Mouse (Mus musculus) midbrain, embryonic 10.5 days (tissue): ENCODE data around the gene Clnk. TPM values are rescaled to one million over a fixed set of nuclear protein-coding genes. Genes with fewer than 3 reads are reported as not detected.
"Not testable (repeated sequence)": the region's sequence is repeated elsewhere in the genome, so short reads cannot be mapped to it uniquely, and the experiment has no call there.

Source experiments
- DNase-seq: peaks from one replicate; pipeline ENCODE4 v3.0.0-alpha.2; 2017; ENCODE audit warnings: low spot score
- H3K27ac ChIP-seq: fragments of 300-500 bp; sonication (generic); replicated peaks from 2 replicates; pipeline ENCODE4 v1.5.1; 2016; ENCODE audit warnings: mild to moderate bottlenecking
- H3K27me3 ChIP-seq: fragments of 300-500 bp; sonication (generic); 2 replicates; pipeline ENCODE4 v1.6.1; 2016; ENCODE audit warnings: low read depth, mild to moderate bottlenecking; ENCODE audit not compliant: poor library complexity, severe bottlenecking
- H3K36me3 ChIP-seq: fragments of 300-500 bp; sonication (generic); 2 replicates; pipeline ENCODE4 v1.6.1; 2016; ENCODE audit warnings: mild to moderate bottlenecking, moderate library complexity
- H3K4me1 ChIP-seq: fragments of 300-500 bp; sonication (generic); 2 replicates; pipeline ENCODE4 v1.6.1; 2016
- H3K4me3 ChIP-seq: fragments of 300-500 bp; sonication (generic); 2 replicates; pipeline ENCODE4 v1.5.1; 2016; ENCODE audit warnings: mild to moderate bottlenecking, moderate library complexity
- H3K9me3 ChIP-seq: fragments of 300-500 bp; sonication (generic); replicated peaks from 2 replicates; pipeline ENCODE4 v1.6.1; 2016; ENCODE audit warnings: mild to moderate bottlenecking
- WGBS: fragments of 180-500 bp; shearing (Covaris S2); methylation state at CpG from one replicate; pipeline ENCODE4 v1.1.7; 2016; 5-methylcytosine and 5-hydroxymethylcytosine counted together
- polyA plus RNA-seq: library from polyadenylated mRNA; unstranded; fragments of >200 nt; fragmentation: Nextera tagmentation; extraction: Ambion mirVana; gene quantifications from 2 replicates; pipeline ENCODE4 v1.2.1, GENCODE M21; 2016

The Clnk gene
- 0.06 and 0.10 TPM in 2 replicates for polyA plus RNA-seq

DNA sequence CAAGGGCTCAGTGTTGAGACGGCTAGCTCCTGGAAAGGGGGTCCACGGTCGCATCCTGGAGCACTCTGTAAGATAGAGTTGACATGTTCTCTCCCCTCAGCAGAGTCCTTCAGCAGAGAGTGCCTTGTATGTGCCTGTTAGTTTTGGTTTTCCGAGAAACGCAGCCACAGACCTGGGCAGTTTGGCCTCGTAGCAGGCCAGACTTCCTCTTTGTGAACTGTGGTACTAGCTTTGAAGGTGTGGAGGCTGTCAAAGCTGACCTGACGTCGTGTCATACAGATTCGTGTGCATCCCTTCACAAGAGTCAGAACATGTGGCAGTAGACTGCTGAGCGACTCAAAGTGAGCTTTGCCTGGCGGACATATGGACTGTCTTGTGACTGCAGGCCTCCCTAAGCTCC, at the start of gene Clnk:
Clnk (minus strand) TSS at position 191 of the 400 bp plus-strand sequence.
- no peak for DNase-seq
- H3K36me3 ChIP-seq = no peaks in the 10 kb centered on the region
- 0 out of 2 replicates have a peak within 1 kb of the TSS, but pooled peaks have one; percentile 30 for H3K27ac ChIP-seq
- WGBS = 86% methylated on average over 11 of the region's 11 CpGs
- H3K4me1 ChIP-seq = peaks cover 43% of the 10 kb centered on the region
- 0 out of 2 replicates have a peak, but pooled peaks cover 2% of the 10 kb centered on the region for H3K27me3 ChIP-seq
- H3K9me3 ChIP-seq = no peaks in the 10 kb centered on the region
- no peak within 1 kb of the TSS for H3K4me3 ChIP-seq

DNA sequence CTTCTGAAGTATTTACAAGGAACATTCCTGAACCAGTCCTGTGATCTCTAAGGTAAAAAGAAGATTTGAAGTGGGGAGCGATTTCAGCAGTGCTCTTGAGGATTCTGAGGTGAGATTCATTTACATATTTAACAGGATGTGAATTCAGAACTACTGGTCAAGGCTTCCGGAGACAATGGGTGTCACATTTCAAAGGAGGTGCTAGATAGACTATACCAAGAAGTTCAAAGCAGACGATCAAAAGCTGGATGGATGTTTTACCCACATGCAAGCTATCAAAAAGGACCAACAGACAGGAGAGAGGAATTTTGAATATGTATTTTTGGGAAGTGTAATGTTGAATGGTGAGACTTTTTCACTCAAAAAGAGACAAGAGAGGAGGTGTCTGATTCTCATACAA, 28.7 kb upstream of the Clnk start:
- 55% methylated on average over 3 of the region's 3 CpGs for WGBS
- Histone ChIP-seq H3K4me1 (no peaks in the 10 kb centered on the region), H3K27me3 (no peaks in the 10 kb centered on the region), H3K27ac (no peak overlapping the region), H3K9me3 (no peaks in the 10 kb centered on the region), H3K4me3 (no peak overlapping the region), H3K36me3 (no peaks in the 10 kb centered on the region)
- no peak for DNase-seq

DNA sequence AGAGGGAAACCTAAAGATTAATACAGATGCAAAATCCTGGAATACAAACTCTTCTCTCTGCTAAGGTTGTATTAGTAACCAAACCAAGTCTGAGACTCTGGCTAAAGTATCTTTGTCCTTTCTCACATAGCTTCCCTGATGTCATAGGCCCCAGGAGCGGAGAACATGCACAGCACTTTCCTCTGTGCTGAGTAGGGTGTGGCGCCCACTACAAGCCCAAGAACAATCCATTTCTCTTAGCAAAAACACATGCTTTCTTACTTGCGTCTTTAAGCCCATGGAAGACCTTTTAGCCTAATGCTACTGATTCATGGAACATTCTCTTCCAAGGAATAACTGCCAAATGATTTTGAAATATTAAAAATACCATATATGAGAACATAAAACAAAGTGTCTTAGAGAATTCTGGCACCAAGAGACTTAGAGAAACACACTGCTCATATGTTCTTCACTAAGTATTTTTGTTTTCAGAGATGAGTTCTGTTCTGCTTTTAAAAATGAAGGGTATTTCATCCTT, 28.0 kb upstream of the Clnk start:
- Histone ChIP-seq H3K4me1 (no peaks in the 10 kb centered on the region), H3K27ac (no peak overlapping the region), H3K4me3 (no peak overlapping the region), H3K27me3 (no peaks in the 10 kb centered on the region), H3K36me3 (no peaks in the 10 kb centered on the region), H3K9me3 (no peaks in the 10 kb centered on the region)
- 92% methylated on average over 3 of the region's 3 CpGs for WGBS
- no peak for DNase-seq

DNA sequence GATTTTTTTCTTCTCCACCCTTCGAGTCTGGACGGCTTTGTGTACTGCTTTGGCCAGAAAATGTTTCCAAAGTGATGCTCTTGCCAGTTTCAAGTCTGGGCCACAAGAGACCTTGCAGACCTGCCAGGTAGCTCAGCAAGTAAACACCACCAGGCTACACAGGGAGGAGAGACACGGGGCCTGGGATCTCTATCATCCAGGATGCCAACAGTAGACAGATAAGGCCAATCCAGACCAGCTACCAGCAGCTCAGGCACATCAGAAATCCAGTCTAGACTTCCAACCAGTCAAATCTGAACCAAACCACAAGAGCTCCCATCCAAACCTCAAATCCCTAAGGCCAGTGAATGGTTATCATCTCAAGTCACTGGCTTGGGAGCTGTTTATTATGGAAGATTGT, 26.3 kb upstream of the Clnk start:
- no peak overlapping the region for H3K4me3 ChIP-seq
- DNase-seq = no peak
- no peaks in the 10 kb centered on the region for H3K9me3 ChIP-seq
- H3K4me1 ChIP-seq = no peaks in the 10 kb centered on the region
- no peaks in the 10 kb centered on the region for H3K36me3 ChIP-seq
- 89% methylated on average over 3 of the region's 3 CpGs for WGBS
- H3K27me3 ChIP-seq = no peaks in the 10 kb centered on the region
- H3K27ac ChIP-seq = no peak overlapping the region

DNA sequence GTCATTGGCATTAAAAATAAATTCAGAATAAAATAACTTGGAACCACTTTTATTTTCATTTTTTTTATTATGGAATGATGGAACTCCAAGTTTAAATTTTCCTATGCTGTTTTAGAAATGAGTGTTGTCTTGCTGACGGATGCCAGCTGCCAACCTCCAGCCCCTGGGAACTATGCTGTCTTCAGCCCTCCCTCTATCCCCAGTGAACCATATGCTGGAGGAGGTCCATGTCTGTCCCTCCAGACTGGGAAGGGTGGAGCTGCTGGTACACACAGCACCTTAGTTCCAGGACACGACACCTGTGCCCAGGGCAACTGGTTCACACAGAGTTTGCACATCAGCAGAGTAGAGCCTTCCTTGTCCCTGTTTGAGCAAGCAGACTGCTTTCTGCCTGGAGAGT, 22.4 kb upstream of the Clnk start:
- DNase-seq = no peak
- no peaks in the 10 kb centered on the region for H3K27me3 ChIP-seq
- H3K36me3 ChIP-seq = no peaks in the 10 kb centered on the region
- H3K4me3 ChIP-seq = no peak overlapping the region
- no peak overlapping the region for H3K27ac ChIP-seq
- 94% methylated on average over 2 of the region's 2 CpGs for WGBS
- no peaks in the 10 kb centered on the region for H3K9me3 ChIP-seq
- H3K4me1 ChIP-seq = 0 out of 2 replicates have a peak, but pooled peaks cover 3% of the 10 kb centered on the region

DNA sequence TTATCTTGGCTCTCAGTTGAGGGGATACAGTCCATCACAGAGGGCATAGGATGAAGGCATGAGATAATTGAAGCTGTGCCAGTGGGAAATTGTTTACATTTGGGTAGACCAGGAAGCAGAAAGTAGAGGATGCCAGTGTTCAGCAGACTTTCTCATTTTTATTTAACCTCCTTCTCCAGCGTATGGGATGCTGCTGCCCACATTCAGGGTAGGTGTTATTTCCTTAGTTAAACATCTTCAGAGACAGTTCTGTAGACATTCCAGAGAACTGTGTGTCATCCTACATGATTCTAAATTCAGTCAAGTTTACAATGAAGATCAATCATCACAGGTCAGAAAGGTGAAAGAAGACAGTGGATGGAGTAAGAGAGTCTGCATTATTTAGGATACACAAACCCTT, 12.0 kb upstream of the Clnk start:
- DNase-seq = no peak
- Histone ChIP-seq H3K27me3 (no peaks in the 10 kb centered on the region), H3K4me3 (no peak overlapping the region), H3K36me3 (no peaks in the 10 kb centered on the region), H3K4me1 (no peaks in the 10 kb centered on the region), H3K9me3 (no peaks in the 10 kb centered on the region), H3K27ac (no peak overlapping the region)
- 94% methylated on average over 1 of the region's 1 CpGs for WGBS

DNA sequence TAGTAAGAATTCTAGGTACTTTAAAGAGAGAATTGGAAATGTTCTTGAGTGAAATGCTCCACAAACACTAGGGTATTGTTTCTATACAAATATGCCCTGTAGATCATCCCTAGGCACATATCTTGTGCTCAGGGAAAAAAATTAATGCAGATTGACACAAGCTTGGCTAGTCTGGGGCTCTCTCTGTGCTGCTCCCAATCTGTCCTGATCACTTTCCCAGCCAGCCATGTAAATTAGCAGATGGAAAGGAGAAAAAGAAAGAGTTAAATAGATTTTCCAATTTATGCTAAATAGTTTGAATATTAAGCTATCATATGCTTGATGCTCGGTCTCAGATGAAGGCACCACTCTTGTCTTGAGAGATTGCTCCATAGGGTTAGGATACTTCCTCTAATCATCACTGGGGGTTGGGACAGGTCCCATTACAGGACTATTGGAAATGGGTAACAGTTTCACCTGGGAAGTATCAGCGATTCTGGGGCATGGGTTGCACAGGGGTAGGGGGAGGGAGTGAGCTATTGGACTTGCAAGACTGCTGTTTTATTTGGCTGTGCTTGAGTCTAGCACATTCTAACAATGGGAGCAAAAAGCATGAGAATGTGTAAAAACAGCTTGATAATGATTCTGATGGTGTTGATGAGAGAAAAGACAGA, 10.1 kb upstream of the Clnk start:
- WGBS = 89% methylated on average over 2 of the region's 2 CpGs
- H3K36me3 ChIP-seq = no peaks in the 10 kb centered on the region
- no peak for DNase-seq

DNA sequence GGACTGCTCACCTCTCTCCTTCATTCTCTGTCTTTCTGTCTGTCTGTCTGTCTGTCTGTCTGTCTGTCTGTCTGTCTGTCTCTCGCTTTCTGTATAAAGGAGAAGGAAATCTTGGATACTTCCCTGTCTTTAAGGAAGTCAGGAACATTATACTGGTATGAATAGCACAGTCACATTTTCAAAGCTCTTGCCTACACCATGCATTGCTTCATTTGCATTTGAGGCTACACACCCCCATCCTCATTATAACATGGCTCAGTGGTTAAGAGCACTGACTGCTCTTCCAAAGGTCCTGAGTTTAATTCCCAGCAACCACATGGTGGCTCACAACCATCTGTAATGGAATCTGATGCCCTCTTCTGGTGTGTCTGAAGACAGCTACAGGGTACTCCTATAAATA, 6.0 kb upstream of the Clnk start:
- H3K4me1 ChIP-seq, H3K36me3 ChIP-seq, DNase-seq, H3K9me3 ChIP-seq, H3K27ac ChIP-seq, H3K27me3 ChIP-seq, H3K4me3 ChIP-seq: not testable (repeated sequence)
- WGBS = 100% methylated on average over 1 of the region's 1 CpGs

More for the DNA sequence above, 10.1 kb upstream of the Clnk start:
- Histone ChIP-seq H3K27me3 (no peaks in the 10 kb centered on the region), H3K9me3 (no peaks in the 10 kb centered on the region), H3K27ac (no peak overlapping the region), H3K4me3 (no peak overlapping the region), H3K4me1 (no peaks in the 10 kb centered on the region)

DNA sequence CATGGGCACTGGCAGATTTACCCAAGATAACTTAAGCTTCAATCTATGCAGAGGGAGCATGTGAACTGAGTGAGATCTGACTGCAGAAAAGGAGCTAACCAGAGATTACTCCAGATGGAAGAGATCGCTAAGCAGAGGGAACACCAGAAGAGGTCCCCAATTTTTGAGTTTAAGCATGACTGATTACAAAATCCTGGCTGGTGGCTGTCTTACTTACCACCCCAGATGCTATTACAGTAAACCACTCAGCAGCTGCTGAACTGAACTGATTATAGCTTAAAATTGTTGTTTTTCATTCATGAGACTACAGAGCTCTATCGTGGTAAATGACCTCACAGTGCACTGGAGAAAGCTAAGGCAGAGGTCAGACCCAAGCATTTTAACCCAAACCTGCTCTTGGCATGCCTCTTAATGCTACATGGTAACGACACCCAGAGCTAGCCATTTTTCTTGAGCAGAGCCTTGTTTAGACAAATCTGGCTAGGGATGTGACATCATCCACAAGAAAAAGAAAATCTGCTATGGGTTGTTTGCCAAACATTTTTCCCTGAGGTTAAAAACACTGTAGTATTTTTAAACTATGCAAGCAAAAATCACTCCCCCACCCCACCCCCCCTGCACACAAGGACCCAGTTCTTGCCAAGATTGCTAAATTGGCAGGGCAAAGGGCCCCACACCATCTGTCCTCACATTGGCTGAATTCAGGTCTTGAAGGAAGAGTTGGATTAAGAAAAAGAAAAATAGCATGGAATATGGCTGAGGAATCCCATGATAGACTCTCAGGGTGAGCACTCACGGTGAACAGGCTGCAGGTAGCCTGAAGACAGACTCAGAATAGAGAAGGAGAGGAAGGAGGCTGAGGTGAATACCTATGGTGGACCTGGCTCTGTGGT, 5.4 kb upstream of the Clnk start:
- H3K36me3 ChIP-seq = no peaks in the 10 kb centered on the region
- peaks cover 10% of the 10 kb centered on the region for H3K4me1 ChIP-seq
- H3K4me3 ChIP-seq = no peak overlapping the region
- no peak for DNase-seq
- no peak overlapping the region for H3K27ac ChIP-seq
- no peaks in the 10 kb centered on the region for H3K9me3 ChIP-seq
- 85% methylated on average over 4 of the region's 4 CpGs for WGBS
- H3K27me3 ChIP-seq = no peaks in the 10 kb centered on the region

DNA sequence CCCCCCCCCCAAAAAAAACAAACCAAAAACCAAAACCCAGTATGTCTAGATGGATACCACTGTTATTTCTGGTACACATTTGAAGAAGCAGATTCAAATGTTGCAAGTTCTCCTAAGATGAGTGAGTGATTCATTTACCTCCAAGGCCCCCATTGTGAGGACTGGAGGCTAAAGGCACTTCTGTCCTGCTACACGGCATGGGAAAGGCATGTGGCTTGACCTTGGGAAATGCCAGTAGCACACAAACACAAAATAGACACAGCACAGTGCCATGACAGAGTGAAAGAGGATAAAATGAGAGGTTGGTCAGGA, 4.8 kb upstream of the Clnk start:
- WGBS = 86% methylated on average over 1 of the region's 1 CpGs

DNA sequence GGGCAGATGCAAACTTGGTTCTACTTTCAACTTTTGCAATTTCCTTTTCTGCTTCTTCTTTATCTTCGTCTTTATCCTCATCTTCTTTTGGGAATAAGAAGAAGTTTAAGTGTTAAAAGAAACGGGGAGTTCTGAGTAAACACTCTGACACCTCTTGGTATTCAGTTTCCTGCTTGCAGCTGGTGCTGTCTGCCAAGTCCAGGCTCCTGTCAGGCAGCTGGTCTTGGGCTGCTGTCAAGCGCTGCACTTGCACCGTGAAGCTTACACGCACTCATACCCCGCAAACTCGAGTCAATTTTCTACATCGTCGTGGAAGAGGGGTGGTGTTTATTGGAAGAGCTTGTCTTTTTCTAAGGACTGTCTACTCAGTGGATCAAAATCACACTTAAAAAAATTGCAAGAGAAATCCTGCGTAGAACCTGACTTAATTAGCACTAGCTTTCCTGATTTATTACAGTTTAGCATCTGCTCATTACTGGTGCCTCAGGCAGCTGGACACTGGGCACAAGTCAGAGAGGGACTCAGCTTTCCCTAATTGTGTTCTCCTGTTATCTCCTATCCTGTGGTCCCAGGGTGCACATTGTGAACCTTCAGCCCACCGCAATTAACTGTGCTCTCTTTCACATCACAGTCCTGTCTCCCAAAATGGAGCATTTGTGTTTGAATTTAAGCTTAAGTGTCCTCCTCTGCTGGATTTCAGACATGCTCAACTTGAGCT, 3.5 kb upstream of the Clnk start:
- no peak overlapping the region for H3K27ac ChIP-seq
- H3K27me3 ChIP-seq = no peaks in the 10 kb centered on the region
- H3K36me3 ChIP-seq = no peaks in the 10 kb centered on the region
- 77% methylated on average over 11 of the region's 11 CpGs for WGBS
- H3K4me3 ChIP-seq = no peak overlapping the region
- H3K4me1 ChIP-seq = peaks cover 25% of the 10 kb centered on the region
- no peaks in the 10 kb centered on the region for H3K9me3 ChIP-seq
- no peak for DNase-seq

More for the DNA sequence above, 4.8 kb upstream of the Clnk start:
- no peak overlapping the region for H3K4me3 ChIP-seq
- H3K9me3 ChIP-seq = no peaks in the 10 kb centered on the region
- H3K27ac ChIP-seq = no peak overlapping the region
- no peaks in the 10 kb centered on the region for H3K36me3 ChIP-seq
- no peak for DNase-seq
- H3K4me1 ChIP-seq = peaks cover 15% of the 10 kb centered on the region
- H3K27me3 ChIP-seq = no peaks in the 10 kb centered on the region

DNA sequence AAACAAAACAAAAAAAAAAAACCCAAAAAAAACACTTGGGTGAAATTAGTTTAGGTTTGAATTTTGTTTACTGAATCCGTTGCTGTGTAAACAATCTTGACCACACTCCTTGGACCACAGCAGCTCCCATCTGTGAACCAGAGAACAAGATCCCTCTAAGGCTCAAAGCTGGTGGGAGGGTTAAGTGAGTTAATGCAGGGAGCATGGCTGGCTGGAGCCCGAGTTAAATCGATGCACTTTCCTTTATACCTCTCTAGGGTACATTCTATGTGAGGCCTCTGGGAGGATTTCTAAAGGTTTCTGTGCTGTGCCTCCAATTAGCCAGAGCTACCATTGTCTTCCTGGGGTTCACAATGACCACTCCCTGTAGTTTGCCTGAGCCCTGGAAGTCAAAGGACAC, 1.2 kb downstream of the Clnk start:
- no peak for DNase-seq
- H3K27ac ChIP-seq = 0 out of 2 replicates have a peak overlapping the region, but pooled peaks have one; percentile 30

More for the DNA sequence above, 1.2 kb downstream of the Clnk start:
- WGBS = 31% methylated on average over 3 of the region's 3 CpGs
- Histone ChIP-seq H3K4me3 (no peak overlapping the region), H3K36me3 (no peaks in the 10 kb centered on the region), H3K4me1 (peaks cover 41% of the 10 kb centered on the region), H3K27me3 (0 out of 2 replicates have a peak, but pooled peaks cover 3% of the 10 kb centered on the region), H3K9me3 (no peaks in the 10 kb centered on the region)
